Mouse (Mus musculus): Measurements from ENCODE around the gene Alg14. TPM values are rescaled to one million over a fixed set of nuclear protein-coding genes. Genes with fewer than 3 reads are reported as not detected.

Alg14 gene
- polyA plus RNA-seq, 1 experiment from 2014 or later, result 37.9 TPM

DNA sequence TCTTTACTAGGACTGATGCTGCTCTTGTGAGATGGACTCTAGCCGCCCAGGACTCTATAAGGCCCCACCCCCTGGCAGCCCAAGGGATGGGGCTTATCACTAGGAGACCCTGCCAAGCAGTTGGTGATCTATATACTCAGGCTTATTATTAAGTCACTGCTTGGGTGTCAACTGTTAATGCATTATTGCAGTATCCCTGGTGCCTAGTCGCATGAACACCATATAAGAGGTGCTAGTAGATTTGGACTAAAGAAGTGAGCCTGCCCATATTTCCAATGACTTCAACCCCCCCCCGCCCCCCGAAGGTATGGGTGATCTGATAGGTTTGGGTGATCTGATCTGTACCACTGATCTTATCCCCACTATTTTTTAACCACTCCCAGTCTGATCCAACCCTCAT lies 8.6 kb upstream of the Alg14 start, which contains the start of gene Tmem56:
Gene Tmem56, minus strand, starts transcription at position 101 of the 400 bp plus-strand sequence.
- no peak within 1 kb of the TSS for H3K4me3 ChIP-seq (replicated peaks)
- no peaks in the 10 kb centered on the region for H3K27me3 ChIP-seq (replicated peaks)
- no peaks in the 10 kb centered on the region for H3K9me3 ChIP-seq (replicated peaks)
- H3K4me1 ChIP-seq, result no peaks in the 10 kb centered on the region
- no peak within 1 kb of the TSS for H3K4me2 ChIP-seq
- H3K27ac ChIP-seq (replicated peaks), result no peak within 1 kb of the TSS
- WGBS, result 96% methylated on average over 4 of the region's 4 CpGs
- no peaks in the 10 kb centered on the region for H3K36me3 ChIP-seq
- no peak within 1 kb of the TSS for H3K9ac ChIP-seq (replicated peaks)
- no peak for ATAC-seq (ENCODE audit: low FRiP score)

DNA sequence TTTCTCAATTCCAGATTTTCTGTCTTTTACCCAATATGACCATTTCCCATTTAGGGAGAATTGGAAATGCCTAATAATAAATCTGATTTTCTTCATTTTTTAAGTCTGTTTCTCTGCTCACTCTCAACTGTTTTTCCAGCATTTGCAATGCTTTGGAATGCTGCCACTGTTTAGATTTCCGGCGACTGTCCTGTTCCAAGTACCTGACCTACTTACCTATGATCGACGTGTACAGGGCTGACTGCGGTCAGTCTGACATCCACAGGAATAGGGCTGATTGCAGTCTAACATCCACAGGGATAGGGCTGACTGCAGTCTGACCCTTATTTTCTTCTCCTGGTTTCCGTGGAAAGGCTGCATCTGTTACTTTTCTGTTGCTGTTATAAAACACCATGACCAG lies 6.4 kb upstream of the Alg14 start:
- H3K27me3 ChIP-seq (replicated peaks), result no peaks in the 10 kb centered on the region
- no peak overlapping the region for H3K4me2 ChIP-seq
- no peaks in the 10 kb centered on the region for H3K9me3 ChIP-seq (replicated peaks)
- no peak for ATAC-seq (ENCODE audit: low FRiP score)
- no peak overlapping the region for H3K4me3 ChIP-seq (replicated peaks)
- H3K4me1 ChIP-seq, result no peaks in the 10 kb centered on the region
- no peak overlapping the region for H3K9ac ChIP-seq (replicated peaks)
- H3K36me3 ChIP-seq, result no peaks in the 10 kb centered on the region
- WGBS, result 97% methylated on average over 6 of the region's 6 CpGs
- H3K27ac ChIP-seq (replicated peaks), result no peak overlapping the region

DNA sequence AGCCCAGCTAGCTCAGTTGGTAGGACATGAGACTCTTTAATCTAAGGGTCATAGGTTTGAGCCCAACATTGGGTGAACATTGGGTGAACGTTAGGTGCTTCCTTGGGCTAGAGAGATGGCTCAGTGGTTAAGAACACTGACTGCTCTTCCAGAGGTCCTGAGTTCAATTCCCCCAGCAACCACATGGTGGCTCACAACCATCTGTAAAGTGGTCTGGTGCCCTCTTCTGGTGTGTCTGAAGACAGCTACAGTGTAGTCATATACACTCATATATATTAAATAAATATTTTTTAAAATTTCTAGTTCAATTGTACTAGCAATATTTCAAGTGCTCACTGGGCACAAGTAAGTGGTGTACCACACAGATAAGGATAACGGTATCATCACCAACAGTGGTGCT lies 4.4 kb upstream of the Alg14 start:
- no peak for ATAC-seq (ENCODE audit: low FRiP score)
- H3K27me3 ChIP-seq (replicated peaks), result no peaks in the 10 kb centered on the region

DNA sequence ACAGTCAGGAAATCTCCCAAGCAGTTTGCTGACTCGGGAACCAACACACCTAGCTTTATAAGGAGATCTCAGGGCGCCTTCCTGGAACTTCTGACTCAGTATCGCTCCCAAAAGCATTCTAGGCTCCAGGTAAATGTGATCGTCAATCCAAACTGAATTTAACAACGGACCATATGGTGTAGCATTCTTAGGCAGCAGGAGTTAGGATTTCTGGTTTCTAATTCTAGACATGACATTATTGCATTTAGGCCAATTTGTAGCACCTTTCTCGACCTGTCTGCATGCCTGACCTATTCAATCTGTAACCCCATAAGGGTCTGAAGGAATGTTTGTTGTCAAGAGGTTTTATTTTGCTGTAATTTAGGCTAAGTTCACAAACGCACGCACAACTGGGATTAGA lies 892 bp upstream of the Alg14 start:
- peak overlapping the region; percentile 61 for H3K4me3 ChIP-seq (replicated peaks)
- peak overlapping the region; percentile 94 for H3K27ac ChIP-seq (replicated peaks)
- H3K27me3 ChIP-seq (replicated peaks), result no peaks in the 10 kb centered on the region
- no peaks in the 10 kb centered on the region for H3K36me3 ChIP-seq
- H3K4me1 ChIP-seq, result peaks cover 7% of the 10 kb centered on the region; the same call in 1 of the 2 replicates
- peak overlapping the region; percentile 67 for H3K4me2 ChIP-seq
- H3K9me3 ChIP-seq (replicated peaks), result no peaks in the 10 kb centered on the region
- H3K9ac ChIP-seq (replicated peaks), result 0 out of 2 replicates have a peak overlapping the region, but pooled peaks have one; percentile 66
- no peak for ATAC-seq (ENCODE audit: low FRiP score)
- 77% methylated on average over 8 of the region's 8 CpGs for WGBS

More for the DNA sequence above, 4.4 kb upstream of the Alg14 start:
- WGBS, result 93% methylated on average over 2 of the region's 2 CpGs
- H3K4me2 ChIP-seq, result no peak overlapping the region
- no peak overlapping the region for H3K4me3 ChIP-seq (replicated peaks)
- no peak overlapping the region for H3K9ac ChIP-seq (replicated peaks)
- H3K36me3 ChIP-seq, result no peaks in the 10 kb centered on the region
- no peak overlapping the region for H3K27ac ChIP-seq (replicated peaks)
- peaks cover 7% of the 10 kb centered on the region; the same call in 1 of the 2 replicates for H3K4me1 ChIP-seq
- no peaks in the 10 kb centered on the region for H3K9me3 ChIP-seq (replicated peaks)

DNA sequence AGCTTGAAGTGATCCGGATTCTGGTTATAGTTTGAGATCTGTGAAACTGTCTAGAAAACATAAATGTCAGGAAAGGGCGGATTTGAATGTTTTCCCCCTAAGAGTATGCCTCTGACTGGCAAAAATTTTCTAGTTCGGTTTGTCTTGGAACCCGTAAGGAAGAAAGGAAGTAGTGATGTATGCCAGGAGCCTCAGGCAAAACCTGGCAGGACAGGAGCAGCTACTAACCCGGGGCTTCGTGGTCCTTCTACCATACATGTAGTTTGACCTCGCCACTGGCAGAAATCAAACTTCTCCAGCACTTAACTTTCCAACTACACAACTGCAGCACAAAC lies 381 bp upstream of the Alg14 start:
- peak overlapping the region; percentile 94 for H3K27ac ChIP-seq (replicated peaks)
- ATAC-seq (ENCODE audit: low FRiP score), result no peak; the same call in 1 of the 2 replicates
- H3K9ac ChIP-seq (replicated peaks), result peak overlapping the region; percentile 66
- H3K4me2 ChIP-seq, result peak overlapping the region; percentile 67
- no peaks in the 10 kb centered on the region for H3K36me3 ChIP-seq
- H3K9me3 ChIP-seq (replicated peaks), result no peaks in the 10 kb centered on the region
- WGBS, result 4% methylated on average over 7 of the region's 7 CpGs
- H3K27me3 ChIP-seq (replicated peaks), result no peaks in the 10 kb centered on the region
- H3K4me1 ChIP-seq, result peaks cover 7% of the 10 kb centered on the region; the same call in 1 of the 2 replicates
- peak overlapping the region; percentile 61 for H3K4me3 ChIP-seq (replicated peaks)

DNA sequence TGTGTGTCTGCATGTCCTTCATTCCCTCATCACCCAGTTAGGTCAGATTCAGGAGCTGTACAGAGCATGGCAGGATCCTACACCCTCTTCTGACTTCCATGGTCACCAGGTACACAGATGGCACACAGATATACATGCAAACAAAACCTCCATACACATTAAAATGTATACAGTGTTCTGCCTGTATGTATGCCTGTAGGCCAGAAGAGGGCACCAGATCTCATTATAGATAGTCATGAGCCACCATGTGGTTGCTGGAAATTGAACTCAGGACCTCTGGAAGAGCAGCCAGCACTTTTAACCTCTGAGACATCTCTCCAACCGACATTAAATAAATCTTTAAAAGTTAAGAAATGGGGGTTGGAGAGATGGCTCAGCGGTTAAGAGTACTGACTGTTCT lies 2.6 kb downstream of the Alg14 start:
- no peak overlapping the region for H3K9ac ChIP-seq (replicated peaks)
- no peak overlapping the region for H3K4me2 ChIP-seq
- H3K27ac ChIP-seq (replicated peaks), result no peak overlapping the region
- H3K4me1 ChIP-seq, result peaks cover 7% of the 10 kb centered on the region; the same call in 1 of the 2 replicates
- no peaks in the 10 kb centered on the region for H3K36me3 ChIP-seq
- H3K4me3 ChIP-seq (replicated peaks), result no peak overlapping the region
- no peaks in the 10 kb centered on the region for H3K27me3 ChIP-seq (replicated peaks)
- no peak for ATAC-seq (ENCODE audit: low FRiP score)
- H3K9me3 ChIP-seq (replicated peaks), result no peaks in the 10 kb centered on the region
- 76% methylated on average over 2 of the region's 2 CpGs for WGBS

DNA sequence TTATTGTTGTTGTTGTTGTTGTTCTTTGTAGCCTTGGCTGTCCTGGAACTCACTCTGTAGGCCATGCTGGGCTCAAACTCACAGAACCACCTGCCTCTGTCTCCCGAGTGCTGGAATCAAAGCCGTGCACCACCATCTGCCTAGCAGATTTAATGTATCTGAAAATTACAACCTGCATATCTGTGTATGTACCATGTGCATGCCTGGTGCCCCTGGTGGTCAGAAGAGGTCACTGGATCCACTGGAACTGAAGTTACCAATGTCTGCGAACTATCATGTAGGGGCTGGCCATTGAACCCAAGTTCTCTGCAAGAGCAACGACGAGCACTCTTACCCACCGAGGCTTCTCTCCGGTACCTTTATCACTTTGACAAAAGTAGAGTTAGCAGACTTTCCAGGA lies 15.1 kb downstream of the Alg14 start:
- 90% methylated on average over 7 of the region's 7 CpGs for WGBS

DNA sequence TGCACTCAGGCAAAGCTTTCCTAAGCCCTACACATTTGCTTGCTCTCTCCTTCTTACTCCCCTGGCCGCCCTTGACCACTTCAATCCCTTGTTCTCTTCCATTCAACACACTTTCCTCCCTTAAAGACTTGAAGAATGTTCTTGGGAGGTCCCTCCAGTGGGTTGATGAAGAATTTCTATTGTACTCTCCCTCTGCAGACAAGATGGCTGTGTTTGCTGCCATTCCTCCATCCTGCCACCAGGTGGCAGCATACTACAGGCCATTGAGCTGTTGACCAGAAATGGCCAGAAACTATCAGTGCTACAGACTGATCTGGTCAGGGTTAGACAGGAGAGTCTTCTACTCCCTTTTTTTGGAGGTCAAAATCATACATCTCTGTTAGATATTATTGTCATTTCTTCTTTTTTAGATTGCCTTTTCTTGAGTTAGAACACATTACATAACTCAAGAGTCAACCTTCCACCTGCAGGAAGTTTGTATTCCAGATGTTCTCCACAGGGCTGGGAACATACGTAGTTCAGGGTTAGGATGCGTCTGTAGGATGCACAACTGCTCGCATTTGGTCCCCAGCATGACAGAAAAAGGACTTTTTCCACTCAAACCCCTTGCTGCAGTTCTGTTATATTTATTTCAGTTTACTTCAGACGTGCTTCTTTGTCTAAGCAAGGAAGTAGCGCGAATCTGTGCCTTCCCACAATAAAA lies 16.1 kb downstream of the Alg14 start:
- Histone ChIP-seq H3K27ac (replicated peaks) (no peak overlapping the region), H3K9me3 (replicated peaks) (no peaks in the 10 kb centered on the region), H3K4me1 (peaks cover 7% of the 10 kb centered on the region; the same call in 1 of the 2 replicates), H3K9ac (replicated peaks) (no peak overlapping the region), H3K36me3 (no peaks in the 10 kb centered on the region), H3K27me3 (replicated peaks) (no peaks in the 10 kb centered on the region), H3K4me3 (replicated peaks) (no peak overlapping the region), H3K4me2 (no peak overlapping the region)
- 75% methylated on average over 7 of the region's 7 CpGs for WGBS
- ATAC-seq (ENCODE audit: low FRiP score), result peak; percentile 76

More for the DNA sequence above, 15.1 kb downstream of the Alg14 start:
- Histone ChIP-seq H3K9me3 (replicated peaks) (no peaks in the 10 kb centered on the region), H3K4me3 (replicated peaks) (no peak overlapping the region), H3K4me2 (no peak overlapping the region), H3K4me1 (peaks cover 7% of the 10 kb centered on the region; the same call in 1 of the 2 replicates), H3K36me3 (no peaks in the 10 kb centered on the region), H3K9ac (replicated peaks) (no peak overlapping the region), H3K27me3 (replicated peaks) (no peaks in the 10 kb centered on the region), H3K27ac (replicated peaks) (no peak overlapping the region)
- no peak for ATAC-seq (ENCODE audit: low FRiP score)

DNA sequence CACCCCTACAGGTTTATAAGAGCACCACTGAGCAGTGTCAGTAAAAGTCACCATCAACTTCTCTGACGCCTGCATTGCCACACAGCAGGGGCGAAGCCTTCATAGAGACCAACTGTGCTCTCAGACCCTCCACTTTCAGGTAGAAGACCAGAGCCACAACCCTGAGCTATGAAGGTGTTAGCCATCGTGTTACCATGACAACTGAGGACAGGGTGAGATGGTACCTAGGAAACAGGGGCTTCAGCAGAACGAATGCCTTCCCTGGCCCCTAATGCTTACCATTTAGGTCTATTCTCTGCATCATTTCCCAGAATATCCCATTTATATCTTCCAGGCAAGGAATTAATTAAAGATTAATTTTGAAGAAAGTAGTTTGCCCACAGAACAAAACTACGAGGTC lies 17.4 kb downstream of the Alg14 start:
- WGBS, result 69% methylated on average over 5 of the region's 5 CpGs
- Histone ChIP-seq H3K9ac (replicated peaks) (no peak overlapping the region), H3K4me1 (peaks cover 7% of the 10 kb centered on the region; the same call in 1 of the 2 replicates), H3K36me3 (no peaks in the 10 kb centered on the region), H3K27me3 (replicated peaks) (no peaks in the 10 kb centered on the region), H3K27ac (replicated peaks) (no peak overlapping the region), H3K4me2 (no peak overlapping the region), H3K4me3 (replicated peaks) (no peak overlapping the region), H3K9me3 (replicated peaks) (no peaks in the 10 kb centered on the region)
- peak; percentile 30; the same call in 1 of the 2 replicates for ATAC-seq (ENCODE audit: low FRiP score)

DNA sequence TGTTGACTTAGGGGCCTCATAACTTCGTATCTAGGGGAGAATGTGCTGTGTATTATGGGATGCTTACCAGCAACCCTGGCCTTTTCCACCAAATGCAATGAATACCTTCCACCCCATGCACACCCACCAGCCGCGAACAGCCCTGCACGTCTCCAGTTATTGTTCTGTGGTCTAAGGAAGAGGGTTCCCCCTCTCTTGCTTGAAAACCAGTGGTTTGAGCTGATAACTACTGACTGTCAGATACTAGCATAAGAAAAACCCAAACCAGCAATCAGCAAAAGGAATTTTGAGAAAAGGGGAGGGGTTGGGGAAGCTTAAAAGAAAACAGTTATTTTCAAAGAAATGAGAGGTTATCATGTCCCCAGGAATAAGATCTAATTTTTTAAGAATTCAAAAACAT lies 17.9 kb downstream of the Alg14 start:
- Histone ChIP-seq H3K27me3 (replicated peaks) (no peaks in the 10 kb centered on the region), H3K9me3 (replicated peaks) (no peaks in the 10 kb centered on the region), H3K36me3 (no peaks in the 10 kb centered on the region), H3K9ac (replicated peaks) (no peak overlapping the region), H3K27ac (replicated peaks) (no peak overlapping the region), H3K4me3 (replicated peaks) (no peak overlapping the region), H3K4me1 (peaks cover 7% of the 10 kb centered on the region; the same call in 1 of the 2 replicates), H3K4me2 (no peak overlapping the region)
- no peak; the same call in 1 of the 2 replicates for ATAC-seq (ENCODE audit: low FRiP score)
- WGBS, result 64% methylated on average over 4 of the region's 4 CpGs

DNA sequence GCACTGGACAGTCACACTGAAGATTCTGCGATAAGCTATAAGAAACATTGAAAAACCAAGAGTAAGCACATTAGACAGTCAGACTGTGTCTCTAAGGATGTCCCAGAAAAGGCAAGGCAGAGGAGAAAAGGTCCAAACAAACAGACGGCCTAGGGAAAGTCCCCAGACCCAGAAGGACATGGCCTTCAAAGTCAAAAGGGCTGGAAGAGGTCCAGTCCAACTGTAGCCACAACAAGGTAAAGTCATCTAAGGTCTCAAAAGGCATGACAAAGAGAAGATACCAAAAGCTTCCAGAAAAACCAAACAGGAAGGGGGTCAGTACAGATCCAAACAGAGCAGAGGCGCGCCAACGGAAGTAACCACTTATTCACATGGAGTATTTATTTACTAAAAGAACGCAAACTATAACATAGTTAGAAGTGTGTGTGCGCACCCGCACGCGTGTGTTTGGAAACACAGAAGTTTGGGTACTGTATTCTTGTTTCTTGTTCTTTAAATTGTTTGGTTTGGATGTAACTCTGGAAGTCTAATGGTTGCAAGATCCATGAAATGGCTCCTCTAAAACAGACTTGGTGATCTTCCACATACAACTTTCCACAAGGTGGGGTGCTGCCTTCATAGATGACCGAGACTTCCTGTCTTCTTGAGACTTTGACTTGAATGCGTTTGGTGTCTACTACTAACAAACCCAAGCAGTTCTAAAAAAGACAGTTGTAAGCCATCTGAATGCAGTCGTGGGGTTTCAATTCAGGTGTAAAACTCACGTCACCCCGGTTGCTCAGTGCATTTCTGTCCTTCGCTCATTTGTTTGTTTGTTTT lies 18.5 kb downstream of the Alg14 start:
- H3K27ac ChIP-seq (replicated peaks), result no peak overlapping the region
- ATAC-seq (ENCODE audit: low FRiP score), result no peak
- WGBS, result 89% methylated on average over 16 of the region's 16 CpGs
- H3K9me3 ChIP-seq (replicated peaks), result no peaks in the 10 kb centered on the region
- peaks cover 7% of the 10 kb centered on the region; the same call in 1 of the 2 replicates for H3K4me1 ChIP-seq
- H3K36me3 ChIP-seq, result no peaks in the 10 kb centered on the region
- H3K4me2 ChIP-seq, result no peak overlapping the region
- H3K27me3 ChIP-seq (replicated peaks), result no peaks in the 10 kb centered on the region
- no peak overlapping the region for H3K9ac ChIP-seq (replicated peaks)
- no peak overlapping the region for H3K4me3 ChIP-seq (replicated peaks)

DNA sequence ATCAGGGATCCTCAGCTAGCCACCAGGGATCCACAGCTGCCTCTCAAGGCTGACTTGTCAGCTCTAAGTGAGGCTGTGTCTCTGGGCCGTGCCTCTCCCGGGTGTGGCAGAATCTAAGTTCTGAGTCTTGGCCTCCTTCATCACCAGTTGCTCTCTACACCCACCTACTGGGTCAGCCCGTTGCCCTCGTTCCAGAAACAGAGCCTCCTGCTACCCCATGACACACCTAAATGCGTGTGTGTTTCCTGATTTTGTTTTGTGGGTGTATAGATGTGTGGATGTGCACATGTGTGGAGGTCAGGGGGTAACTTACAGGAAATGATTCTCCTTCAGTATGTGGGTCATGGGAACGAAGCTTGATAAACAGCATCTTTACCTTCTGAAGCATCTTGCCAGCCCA lies 20.9 kb downstream of the Alg14 start:
- no peak overlapping the region for H3K4me3 ChIP-seq (replicated peaks)
- no peak for ATAC-seq (ENCODE audit: low FRiP score)
- no peaks in the 10 kb centered on the region for H3K9me3 ChIP-seq (replicated peaks)
- no peak overlapping the region for H3K4me2 ChIP-seq
- no peak overlapping the region for H3K9ac ChIP-seq (replicated peaks)
- no peaks in the 10 kb centered on the region for H3K36me3 ChIP-seq
- no peak overlapping the region for H3K27ac ChIP-seq (replicated peaks)
- no peaks in the 10 kb centered on the region for H3K27me3 ChIP-seq (replicated peaks)
- peaks cover 7% of the 10 kb centered on the region; the same call in 1 of the 2 replicates for H3K4me1 ChIP-seq
- WGBS, result 84% methylated on average over 6 of the region's 6 CpGs
